Mouse (Mus musculus): ENCODE results near the gene A930004D18Rik. TPM values are rescaled to one million over a fixed set of nuclear protein-coding genes. Genes with fewer than 3 reads are reported as not detected.

A930004D18Rik gene
- 0.93 TPM for polyA plus RNA-seq (2014; fragmentation: Illumina TruSeq; extraction: RNeasy Lipid Tissue Mini Kit (QIAGEN cat#74804); ENCODE audit: low read depth, low replicate concordance)

GRCm38 (mm10) chr2:18037491-18037890, at the start of gene A930004D18Rik:
Gene A930004D18Rik, minus strand, starts transcription at chr2:18037737.

DNA sequence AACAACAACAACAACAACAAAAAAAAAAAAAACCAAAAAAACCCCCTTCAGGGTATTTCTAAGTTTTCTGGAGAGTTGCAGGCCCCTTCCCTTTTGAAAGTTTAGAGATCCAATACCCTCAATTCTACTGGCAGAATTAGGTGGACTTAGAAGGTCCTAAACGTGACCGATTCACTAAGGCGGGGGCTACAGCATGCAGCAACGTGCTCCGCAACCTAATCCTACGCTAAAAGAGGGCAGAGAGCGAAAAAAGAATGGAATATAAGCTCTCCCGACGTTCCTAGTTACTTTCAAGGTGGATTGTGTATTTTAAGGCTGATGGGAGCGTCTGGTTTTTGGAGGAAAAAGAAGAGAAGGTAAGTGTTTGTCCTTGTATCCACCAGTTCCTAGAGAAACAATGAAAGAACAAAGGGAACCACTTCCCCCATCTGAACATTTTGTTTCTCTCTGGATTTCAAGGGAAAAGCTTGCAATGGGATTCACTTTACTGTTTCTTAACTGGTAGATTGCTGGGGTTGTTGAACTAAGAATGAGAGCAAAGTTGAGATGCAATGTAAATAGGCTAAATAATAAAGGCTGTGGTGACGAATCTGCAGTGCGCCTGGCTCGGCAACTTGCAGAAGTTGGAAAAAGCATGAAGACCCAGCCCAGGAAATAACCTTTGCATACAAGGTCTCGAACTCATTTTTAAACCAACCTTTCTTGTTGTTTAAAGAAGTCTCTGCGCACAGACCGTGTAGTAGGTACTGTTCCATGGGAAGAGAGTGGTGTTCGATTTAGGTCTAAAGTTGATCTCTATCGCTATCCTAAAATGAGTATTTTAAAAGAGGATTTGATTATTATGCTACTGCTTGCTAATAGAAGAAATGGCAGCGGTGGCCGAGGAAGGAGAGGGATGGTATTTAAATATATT, 17.7 kb upstream of the A930004D18Rik start, which contains the start of gene Mllt10:
TSS of gene Mllt10 (plus strand) at position 222 of the 913 bp plus-strand sequence.

DNA sequence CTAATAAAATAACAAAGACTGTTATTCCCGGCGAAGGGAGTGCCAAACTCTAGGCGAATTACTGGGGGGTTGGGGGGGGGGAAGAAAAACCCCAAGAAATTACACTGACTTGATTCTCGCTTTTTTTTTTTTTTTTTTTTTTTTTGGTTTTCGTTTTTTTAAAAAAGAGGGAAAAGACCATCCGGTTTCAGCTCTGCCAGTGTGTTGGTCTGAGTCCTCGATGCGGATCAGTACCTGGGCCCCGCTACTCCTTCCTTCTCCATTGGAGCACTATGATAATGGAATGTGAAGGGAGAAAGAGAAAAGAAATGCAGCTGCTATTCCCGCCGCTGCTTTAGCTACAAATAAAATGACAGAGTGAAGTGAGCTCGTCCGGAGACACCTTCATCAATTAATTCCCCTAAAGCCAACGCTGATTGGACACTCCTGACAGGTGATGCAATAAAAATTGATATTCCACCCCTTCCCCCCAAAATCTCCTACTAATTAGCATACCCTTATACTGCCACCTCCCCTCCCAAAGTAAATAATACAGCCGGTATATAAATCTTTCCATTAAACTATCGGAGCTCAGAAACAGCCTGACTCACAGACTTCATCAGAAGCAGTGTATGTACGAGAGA, 11.0 kb upstream of the A930004D18Rik start, which contains the start of gene Skida1:
TSS of gene Skida1 (minus strand) at position 599 of the 623 bp plus-strand sequence.

GRCm38 (mm10) chr2:17996858-17997257, 40.7 kb downstream of the A930004D18Rik start, which contains the start of gene H2al2a:
Gene H2al2a, minus strand, starts transcription at chr2:17996958.

Other genes with a start within 250 kb of the A930004D18Rik start
- not detected for gene H2al2a, start 40.8 kb downstream of the A930004D18Rik start, polyA plus RNA-seq (2014; fragmentation: Illumina TruSeq; extraction: RNeasy Lipid Tissue Mini Kit (QIAGEN cat#74804); ENCODE audit: low read depth, low replicate concordance)
- gene Skida1, start 11.3 kb upstream of the A930004D18Rik start, polyA plus RNA-seq (2014; fragmentation: Illumina TruSeq; extraction: RNeasy Lipid Tissue Mini Kit (QIAGEN cat#74804); ENCODE audit: low read depth, low replicate concordance) = 3.6 TPM
- 26.0 TPM for gene Mllt10, start 17.5 kb upstream of the A930004D18Rik start, polyA plus RNA-seq (2014; fragmentation: Illumina TruSeq; extraction: RNeasy Lipid Tissue Mini Kit (QIAGEN cat#74804); ENCODE audit: low read depth, low replicate concordance)